Mouse (Mus musculus) brain, embryonic 14.5 days (tissue): Measurements from ENCODE around the gene Csrnp3.

ENCODE experiments used
- CTCF ChIP-seq: fragments of 200-500 bp; IDR thresholded peaks from 2 replicates; pipeline ENCODE4 v1.5.1; 2012; ENCODE audit warnings: inconsistent platforms, mild to moderate bottlenecking, moderate library complexity, borderline replicate concordance; ENCODE audit not compliant: insufficient read depth, insufficient read length; ENCODE audit errors: extremely low read depth
- POLR2A ChIP-seq: fragments of 200-500 bp; IDR thresholded peaks from 2 replicates; pipeline ENCODE4 v1.6.1; 2012; ENCODE audit warnings: mild to moderate bottlenecking, inconsistent platforms, borderline replicate concordance; ENCODE audit not compliant: poor library complexity, insufficient read depth, insufficient read length, severe bottlenecking; ENCODE audit errors: extremely low read depth

GRCm38 (mm10) chr2:66044405-66045089 lies 199.0 kb downstream of the Csrnp3 start:
- TF ChIP-seq POLR2A (no peak), CTCF (no peak)
